Mouse (Mus musculus) cerebellum, adult (tissue): ENCODE results near the gene Cyb5r1.
A peak's percentile ranks its signal among the peaks of the same experiment; 100 is the strongest.

Experiments used
- ATAC-seq: cut with Nextera tagmentation; 2 replicates; pipeline ENCODE4 v1.9.2; 2017; ENCODE audit warnings: mild to moderate bottlenecking, moderate library complexity, mixed read lengths; ENCODE audit not compliant: insufficient number of reproducible peaks, low FRiP score, low TSS enrichment

Cyb5r1 gene

DNA sequence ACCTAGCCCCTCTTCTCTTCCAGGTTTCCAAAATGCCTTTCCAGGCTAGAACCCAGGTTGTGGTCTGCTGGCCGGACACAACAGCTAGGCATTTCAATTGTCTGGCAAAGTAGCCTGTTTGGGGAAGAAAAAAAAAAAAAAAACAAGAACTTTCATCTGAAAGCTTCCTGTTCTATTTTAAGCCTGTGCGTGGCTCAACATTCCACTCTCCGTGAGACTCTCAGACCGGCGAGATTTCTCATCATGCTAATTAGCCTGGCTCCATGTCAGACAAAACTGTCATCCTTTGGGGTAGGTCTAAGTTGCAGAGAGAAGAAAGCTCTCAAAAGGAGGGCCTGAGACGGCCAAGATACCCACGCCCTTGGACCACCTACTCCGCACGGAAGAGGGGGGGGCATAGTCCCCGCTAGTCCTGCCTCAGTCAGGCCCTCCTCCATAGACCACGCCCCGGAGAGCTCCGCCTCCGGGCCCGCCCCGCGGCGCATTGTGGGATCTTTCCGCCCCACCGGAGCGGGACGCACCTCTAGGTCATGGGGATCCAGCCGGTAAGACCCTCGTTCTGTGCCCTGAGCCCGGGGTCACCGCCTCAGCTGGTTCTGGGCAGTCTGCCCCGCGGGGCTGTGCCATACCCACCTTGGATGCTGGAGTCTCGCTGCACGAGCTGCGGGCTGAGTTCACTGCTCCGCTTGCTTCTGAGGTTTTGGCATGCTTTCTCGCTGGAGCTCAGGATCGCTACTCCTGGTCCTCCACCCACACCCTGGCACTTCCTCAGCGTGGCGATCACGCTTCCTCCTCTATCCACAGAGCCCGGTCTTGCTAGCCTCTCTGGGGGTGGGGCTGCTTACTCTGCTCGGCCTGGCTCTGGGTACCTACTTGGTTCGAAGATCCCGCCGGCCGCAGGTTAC, at the start of gene Cyb5r1:
TSS of gene Cyb5r1 (plus strand) at position 51 of the 905 bp plus-strand sequence.
- ATAC-seq = peak; percentile 86

DNA sequence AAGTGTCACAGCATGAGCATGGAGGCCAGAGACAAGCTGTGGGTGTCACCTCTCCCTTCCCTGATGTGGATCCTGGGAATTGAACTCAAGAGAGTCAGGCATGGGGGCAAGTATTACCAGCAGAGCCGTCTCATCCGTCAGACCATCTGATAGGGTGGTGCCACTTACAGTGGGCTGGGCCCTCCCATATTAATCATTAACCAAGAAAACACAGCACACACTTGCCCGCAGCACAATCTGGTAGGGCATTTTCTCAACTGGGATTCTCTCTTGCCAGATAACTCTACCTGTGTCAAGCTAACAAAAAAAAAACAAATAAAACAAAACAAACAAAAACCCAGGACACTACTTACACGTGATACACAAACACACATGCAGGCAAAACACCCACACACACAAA, 47.9 kb upstream of the Cyb5r1 start:
- ATAC-seq = no peak

DNA sequence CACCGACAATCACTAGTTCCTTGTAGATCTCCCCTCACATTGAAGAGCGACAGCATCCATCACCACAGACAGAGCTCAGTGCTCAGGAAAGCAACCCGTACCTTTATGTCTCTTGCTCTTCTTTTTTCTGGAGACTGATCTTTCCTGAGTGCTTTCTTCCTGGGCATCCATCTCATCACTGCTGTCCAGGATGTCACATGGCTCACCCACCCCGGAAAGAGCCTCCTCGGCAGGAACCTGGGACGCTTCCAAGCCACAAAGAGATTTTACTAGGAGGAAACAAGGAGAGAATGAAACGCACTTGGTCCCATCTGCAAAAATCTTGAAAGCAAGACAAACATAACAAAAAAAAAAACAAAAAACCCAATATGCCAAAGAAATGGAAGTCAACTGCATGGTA, 44.7 kb upstream of the Cyb5r1 start:
- ATAC-seq = no peak

DNA sequence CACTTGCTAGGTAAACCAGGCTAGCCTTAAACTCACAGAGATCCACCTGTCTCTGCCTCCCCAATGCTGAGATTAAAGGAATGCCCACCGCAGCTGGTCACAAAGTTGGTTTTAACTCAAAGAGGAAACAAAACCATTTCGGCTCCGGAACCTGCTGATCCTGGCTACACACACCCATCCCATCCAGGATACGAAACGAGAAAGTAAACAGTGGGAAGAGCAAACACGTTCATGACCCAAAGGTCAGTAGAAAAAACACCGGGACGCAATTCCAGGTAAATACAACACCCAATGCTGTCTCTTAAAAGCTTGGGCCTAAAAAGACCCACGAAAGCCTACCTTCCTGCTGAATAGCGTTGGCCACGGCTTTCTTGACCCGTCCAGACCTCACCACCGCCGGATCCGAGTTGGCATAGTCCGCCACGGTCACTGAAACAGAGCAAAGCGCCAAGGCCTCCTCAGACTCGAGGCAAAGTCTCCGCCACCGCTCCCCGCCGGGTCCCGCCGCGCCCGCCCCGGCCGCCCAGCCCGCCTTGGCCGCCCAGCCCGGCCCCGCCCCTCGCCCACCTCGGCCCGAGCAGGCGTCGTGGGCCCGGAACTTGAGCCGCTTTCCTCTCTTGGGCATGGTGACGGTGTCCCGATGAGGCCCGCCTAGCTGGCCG, 44.0 kb upstream of the Cyb5r1 start:
- 0 out of 2 replicates have a peak, but pooled peaks have one; percentile 31 for ATAC-seq

DNA sequence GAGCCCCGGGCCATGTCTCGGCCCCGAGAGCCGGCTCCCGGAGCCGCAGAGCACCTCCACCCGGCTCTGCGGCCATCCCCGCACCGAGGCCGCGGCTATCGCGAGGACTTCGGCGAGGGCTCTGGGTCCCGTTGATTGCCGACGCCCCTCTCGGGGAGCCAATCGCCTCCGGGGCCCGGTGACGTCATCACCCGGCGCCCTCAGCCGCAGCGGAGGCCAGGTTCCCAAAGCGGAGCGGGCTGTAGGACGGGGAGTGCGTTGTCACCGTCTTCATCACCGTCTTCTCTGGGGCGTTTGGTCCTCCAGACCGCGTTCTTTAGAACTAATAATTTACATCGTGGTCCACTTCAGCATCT, 43.5 kb upstream of the Cyb5r1 start, which contains the start of gene Tmem183a:
TSS of gene Tmem183a (minus strand) at position 123 of the 356 bp plus-strand sequence.
- ATAC-seq = peak; percentile 97

DNA sequence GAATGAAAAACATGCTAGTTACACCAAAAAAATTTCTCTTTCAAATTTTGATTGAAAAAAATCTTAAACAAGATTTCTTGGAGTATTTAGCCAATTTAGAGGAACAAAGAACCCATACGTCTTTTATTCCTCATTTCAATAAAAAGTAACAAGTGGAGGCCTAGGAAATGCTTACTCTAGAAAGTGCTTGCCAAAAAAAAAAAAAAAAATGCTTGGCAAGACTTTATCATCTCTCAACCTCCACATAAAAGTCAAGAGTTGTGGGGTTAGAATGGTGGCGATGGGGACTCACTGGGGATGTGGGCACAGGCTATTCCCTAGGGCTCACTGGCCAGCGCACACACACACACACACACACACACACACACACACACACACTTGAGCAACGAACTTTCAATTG, 42.2 kb upstream of the Cyb5r1 start:
- ATAC-seq = no peak

DNA sequence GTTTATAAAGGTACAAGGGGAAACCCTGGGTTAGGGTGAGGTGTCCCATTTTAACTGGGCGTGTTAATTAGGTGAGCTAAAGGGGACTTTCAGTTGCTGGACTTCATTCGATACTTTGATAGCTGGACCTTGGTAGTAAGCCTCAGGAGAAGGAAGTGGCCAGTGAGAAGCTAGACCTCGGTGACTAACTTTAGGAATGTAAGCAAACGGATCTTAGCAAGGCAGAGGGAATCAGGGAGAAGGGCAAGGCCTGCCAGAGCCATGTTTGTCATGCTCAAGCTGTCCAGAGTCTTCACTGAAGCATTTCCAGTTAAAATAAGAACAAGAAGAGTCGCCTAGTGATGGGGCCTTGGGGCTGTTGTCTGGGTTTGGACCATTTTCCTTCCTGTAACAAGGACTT, 39.9 kb upstream of the Cyb5r1 start:
- no peak for ATAC-seq

DNA sequence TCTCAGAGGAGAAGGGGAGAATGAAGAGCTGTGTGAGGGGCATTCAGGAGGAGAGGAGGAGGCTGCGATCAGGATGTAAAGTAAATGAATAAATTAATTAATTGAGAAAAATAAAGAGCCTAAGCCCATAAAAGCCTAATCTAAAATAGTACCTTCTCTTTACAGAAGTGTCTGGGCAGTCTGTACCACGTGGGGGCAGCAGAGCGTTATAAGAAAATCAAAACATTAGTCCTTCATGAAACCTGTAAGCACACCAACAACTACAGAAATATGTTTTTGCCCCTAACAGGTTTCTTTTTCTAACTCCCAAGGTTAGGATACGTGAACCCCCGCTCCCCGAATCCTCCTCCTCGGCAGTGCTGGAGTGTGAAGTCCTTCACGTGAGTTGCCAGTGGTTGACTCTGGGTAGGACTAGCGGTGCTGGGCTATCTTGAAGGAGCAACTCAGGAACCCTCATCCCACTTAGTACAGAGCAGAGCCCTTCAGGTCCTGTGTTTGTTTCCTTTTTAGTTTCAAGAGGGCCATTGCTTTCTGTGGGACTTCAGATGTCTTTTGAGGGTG, 36.5 kb upstream of the Cyb5r1 start:
- no peak for ATAC-seq

DNA sequence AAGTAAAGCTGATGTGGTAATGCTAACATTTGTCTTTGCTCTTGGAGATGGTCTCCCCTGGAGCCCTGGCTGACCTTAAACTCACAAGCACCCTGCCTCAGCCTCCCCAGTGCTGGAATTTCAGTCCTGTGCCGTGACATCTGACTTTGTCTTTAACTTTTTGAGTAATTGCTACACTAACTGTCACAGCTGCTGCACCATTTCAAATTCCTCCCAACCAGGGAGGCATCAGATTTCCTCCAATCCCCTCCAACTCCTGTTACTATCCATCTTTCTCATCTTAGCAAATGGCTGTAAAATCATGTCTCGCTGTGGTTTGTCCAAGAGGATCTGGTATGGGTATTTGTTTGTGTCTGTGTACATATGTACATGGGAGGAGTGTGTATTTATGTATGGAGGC, 31.2 kb upstream of the Cyb5r1 start:
- no peak for ATAC-seq

DNA sequence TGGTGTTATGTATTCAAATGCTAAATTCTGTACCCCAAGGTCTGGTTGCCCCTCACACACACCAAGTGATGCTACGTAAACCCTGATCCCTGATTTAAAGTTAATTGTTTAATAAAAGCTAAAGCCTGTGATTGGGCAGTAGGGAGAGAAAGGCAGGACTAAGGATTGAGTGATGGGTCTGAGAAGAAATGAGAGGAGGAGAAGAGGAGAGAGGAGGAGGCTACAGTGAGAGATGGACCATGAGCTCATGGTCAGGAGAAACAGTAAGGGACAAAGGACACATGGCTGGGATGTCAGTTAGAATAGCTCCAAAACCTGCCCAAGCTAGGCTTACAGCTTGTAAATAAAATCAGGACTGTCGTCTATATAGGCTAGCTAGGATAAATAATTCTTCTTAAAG, 24.3 kb upstream of the Cyb5r1 start:
- ATAC-seq = no peak

DNA sequence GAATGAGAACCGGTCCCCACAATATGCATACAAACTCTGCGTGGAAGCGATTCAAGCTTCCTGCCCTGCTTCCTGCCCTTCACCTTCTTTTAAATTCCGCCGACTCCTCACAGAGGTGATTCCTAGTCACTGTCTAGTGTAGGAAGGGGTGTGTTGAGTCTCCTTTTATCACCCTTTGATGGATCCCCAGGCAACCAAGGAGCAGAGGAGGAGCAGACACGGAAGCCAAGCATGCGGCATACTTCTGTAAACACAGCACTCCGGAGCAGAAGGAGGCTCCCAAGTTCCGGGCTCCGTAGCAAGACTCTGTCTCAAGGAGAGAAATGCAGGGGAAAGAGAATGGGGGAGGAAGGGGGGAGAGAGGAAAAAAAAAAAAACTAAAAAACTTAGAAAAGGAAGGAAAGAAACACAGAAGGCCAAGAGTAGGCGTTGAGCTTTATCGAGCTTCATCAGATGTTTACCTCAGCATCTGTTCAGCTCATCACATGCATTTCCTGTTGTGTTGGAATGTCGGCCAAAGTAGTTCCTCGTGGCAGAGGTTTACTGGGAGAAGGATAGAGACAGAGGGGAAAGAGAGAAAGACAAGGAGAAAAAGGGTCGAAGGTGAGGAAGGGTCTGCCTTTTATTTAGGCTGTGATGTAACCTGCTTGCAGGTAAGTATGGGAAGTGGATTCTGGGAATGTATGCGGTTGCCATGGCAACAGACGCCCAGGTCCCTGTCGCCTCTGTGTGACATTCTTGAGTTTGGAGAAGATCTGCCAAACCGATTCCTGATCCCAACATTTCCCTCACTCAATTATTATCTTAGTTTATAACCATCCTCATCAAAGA, 23.3 kb upstream of the Cyb5r1 start:
- no peak for ATAC-seq

DNA sequence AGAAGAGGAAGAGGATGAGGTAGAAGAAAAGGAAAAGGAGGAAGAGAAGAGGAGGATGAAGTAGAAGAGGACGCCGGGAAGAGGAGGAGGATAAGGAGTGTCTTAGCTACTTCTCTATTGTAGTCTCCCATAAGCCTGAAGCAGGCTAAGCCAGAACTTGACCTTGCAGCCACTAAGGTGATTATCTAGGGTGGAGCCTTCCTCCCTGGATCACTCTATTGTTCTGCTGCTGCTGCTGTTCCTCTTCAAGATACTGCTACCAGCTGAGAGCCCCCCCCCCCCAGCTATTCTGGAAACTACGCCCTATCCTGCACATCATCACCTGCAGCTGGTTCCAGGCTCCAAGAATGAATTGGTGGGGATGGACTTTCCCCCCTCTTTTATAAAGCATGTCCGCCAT, 20.8 kb upstream of the Cyb5r1 start:
- no peak for ATAC-seq

DNA sequence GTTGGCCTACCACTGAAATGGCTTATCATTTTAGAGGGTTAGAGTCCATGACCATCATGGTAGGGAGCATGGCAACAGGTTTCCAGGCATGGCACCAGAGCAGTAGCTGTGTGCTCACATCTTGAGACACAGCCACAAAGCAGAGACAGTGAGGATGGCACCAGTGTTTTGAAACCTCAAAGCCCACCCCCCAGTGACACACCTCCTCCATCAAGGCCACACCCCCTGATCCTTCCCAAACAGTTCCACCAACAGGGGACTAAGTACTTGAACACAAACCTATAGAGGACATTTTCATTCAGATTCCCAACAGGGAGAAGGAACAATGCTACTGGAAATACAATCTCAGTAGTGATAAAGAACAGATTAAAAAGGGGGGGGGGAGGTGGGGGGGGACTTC, 20.2 kb upstream of the Cyb5r1 start:
- no peak for ATAC-seq

DNA sequence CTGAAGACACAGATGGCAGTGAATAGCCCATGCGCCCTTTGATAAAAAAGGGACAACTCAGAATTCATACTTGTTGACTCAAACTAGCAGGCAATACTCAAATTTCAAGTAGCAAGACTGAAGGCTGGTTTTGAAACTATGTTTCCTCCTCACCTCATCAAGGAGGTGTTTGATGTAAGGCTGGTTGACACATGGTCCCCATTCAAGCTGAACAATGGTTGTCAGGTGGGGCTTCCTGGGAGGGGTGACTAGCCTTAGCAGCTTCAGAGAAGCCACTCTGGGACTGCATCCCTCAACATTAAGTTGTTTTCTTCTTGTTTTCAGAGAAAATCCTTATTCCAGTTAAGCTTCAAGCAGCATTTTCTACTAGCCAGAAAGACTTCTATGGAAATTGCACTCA, 19.7 kb upstream of the Cyb5r1 start, which contains the start of gene 4933406M09Rik:
TSS of gene 4933406M09Rik (plus strand) at position 275 of the 400 bp plus-strand sequence.
- ATAC-seq = no peak

DNA sequence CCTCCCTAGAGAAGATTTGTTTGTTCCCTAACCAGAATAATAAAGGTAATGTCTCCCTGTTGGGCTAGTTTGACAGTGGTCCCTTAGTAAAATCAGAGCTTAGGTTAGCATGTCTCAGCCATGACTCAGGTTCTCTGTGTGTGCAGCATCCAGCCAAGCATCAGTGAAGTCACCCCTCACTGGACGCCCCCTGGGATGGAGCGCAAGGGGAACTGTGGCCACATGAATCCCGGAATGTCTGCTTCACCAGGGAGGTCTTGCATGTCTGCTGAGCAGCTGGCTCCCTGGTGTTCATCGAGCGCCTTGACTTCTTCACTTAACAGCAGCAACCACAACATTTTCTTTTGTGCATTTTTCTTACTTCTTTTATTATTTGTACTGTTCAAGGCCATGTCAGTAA, 11.5 kb upstream of the Cyb5r1 start:
- ATAC-seq = no peak

DNA sequence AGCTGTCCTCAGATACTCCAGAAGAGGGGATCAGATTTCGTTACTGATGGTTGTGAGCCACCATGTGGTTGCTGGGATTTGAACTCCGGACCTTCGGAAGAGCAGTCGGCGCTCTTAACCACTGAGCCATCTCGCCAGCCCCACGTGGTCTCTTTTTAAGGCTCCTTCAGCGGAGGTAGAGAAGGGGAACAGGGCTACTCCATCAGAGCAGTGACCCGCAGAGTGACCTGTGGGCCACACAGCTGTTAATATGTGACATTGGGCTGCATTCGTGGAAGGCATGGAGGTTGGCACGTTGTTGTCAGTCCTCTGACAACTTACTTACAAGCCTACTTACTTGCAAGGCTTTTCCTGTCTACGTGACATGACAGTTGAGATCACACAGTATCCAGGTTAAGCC, 7.1 kb upstream of the Cyb5r1 start:
- no peak for ATAC-seq

DNA sequence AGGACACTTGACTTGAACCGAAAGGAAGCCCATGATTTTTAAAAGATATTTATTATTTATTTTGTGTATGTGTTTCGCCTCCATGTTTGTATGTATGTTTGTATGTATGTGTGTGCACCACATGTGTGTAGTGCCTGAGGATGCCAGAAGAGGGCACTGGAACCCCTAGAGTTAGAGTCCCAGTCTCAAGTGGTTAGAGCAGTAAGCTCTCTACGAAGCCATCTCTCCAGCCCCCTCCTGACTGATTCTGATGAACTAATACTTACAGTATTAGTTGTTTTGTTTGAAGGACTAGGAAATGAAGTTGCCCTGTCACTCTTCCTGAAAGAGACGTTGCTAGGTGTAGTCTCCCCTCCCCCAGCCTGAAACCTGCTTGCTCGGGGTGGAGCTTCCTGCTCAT, 5.6 kb upstream of the Cyb5r1 start:
- ATAC-seq = no peak

DNA sequence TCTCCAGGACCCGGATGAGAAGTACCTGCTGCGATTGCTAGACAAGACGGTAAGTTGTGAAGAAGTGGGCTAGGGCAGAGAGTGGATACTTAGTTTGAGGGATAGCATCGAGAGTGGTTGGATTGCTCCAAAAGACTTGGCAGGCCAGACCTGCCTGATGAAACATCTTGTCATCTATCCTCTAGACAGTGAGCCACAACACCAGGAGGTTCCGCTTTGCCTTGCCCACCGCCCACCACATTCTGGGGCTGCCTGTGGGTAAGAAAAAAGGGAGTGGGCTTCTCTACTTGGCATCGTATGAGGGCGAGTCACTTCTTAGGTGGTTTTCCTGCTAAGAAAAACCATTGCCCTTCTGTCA, 1.0 kb downstream of the Cyb5r1 start:
- ATAC-seq = no peak

DNA sequence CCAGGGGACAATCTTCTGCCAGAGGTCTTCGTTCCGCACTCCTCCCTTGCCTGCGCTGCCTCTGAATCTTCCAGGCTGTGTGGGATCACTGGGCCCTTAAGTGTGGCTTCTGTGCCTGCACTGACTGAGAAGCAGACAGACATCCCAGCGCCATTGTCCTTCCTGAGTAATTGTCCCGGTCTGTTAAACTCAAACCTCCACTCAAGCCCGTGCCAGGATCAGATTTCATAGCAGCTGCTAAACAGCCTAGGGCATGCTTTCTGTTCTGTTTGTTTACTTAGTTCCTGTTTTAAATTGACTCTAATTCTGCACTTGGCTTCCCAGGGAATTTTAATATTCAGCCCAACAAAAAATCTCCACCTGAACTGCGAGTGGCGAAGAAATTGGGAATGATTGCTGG, 2.7 kb downstream of the Cyb5r1 start:
- no peak for ATAC-seq
